Mouse (Mus musculus): Measurements from ENCODE around the gene Aldh3a2. TPM values are rescaled to one million over a fixed set of nuclear protein-coding genes. Genes with fewer than 3 reads are reported as not detected.
A peak's percentile ranks its signal among the peaks of the same experiment; 100 is the strongest.

The Aldh3a2 gene
- polyA plus RNA-seq, 1 experiment = not detected

- H3K4me3 ChIP-seq (ENCODE audit: insufficient read depth, low read depth, low read length) = no peak overlapping the region
- TF ChIP-seq POLR2A (IDR thresholded peaks at IDR 0.05; ENCODE audit: insufficient read depth, low read depth, low read length) (no peak), CTCF (IDR thresholded peaks at IDR 0.05; ENCODE audit: insufficient read depth, low read depth, low read length) (no peak)
- H3K27ac ChIP-seq (ENCODE audit: insufficient read depth, low read depth, low read length) = no peak overlapping the region
- 93% methylated on average over 14 of the region's 14 CpGs for WGBS
- peaks cover 2% of the 10 kb centered on the region; the same call in 1 of the 2 replicates for H3K4me1 ChIP-seq (ENCODE audit: control insufficient read depth, insufficient read depth, low read length)
Observed at GRCm38 (mm10) chr11:61262516-61262915, 4.7 kb downstream of the Aldh3a2 start.

- Histone ChIP-seq H3K27ac (ENCODE audit: insufficient read depth, low read depth, low read length) (no peak overlapping the region), H3K4me1 (ENCODE audit: control insufficient read depth, insufficient read depth, low read length) (no peaks in the 10 kb centered on the region), H3K4me3 (ENCODE audit: insufficient read depth, low read depth, low read length) (no peak overlapping the region)
- TF ChIP-seq CTCF (IDR thresholded peaks at IDR 0.05; ENCODE audit: insufficient read depth, low read depth, low read length) (no peak), POLR2A (IDR thresholded peaks at IDR 0.05; ENCODE audit: insufficient read depth, low read depth, low read length) (no peak)
- WGBS = 82% methylated on average over 6 of the region's 6 CpGs
Observed at GRCm38 (mm10) chr11:61259106-61259505, 8.2 kb downstream of the Aldh3a2 start.

- Histone ChIP-seq H3K27ac (ENCODE audit: insufficient read depth, low read depth, low read length) (no peak overlapping the region), H3K4me3 (ENCODE audit: insufficient read depth, low read depth, low read length) (no peak overlapping the region), H3K4me1 (ENCODE audit: control insufficient read depth, insufficient read depth, low read length) (no peaks in the 10 kb centered on the region)
- no peak for TF ChIP-seq CTCF (IDR thresholded peaks at IDR 0.05; ENCODE audit: insufficient read depth, low read depth, low read length)
- TF ChIP-seq POLR2A (IDR thresholded peaks at IDR 0.05; ENCODE audit: insufficient read depth, low read depth, low read length) = no peak
- 94% methylated on average over 12 of the region's 12 CpGs for WGBS
Observed at GRCm38 (mm10) chr11:61252807-61253206, 14.5 kb downstream of the Aldh3a2 start.

GRCm38 (mm10) chr11:61251741-61252140 is 15.5 kb downstream of the Aldh3a2 start:
- TF ChIP-seq CTCF (IDR thresholded peaks at IDR 0.05; ENCODE audit: insufficient read depth, low read depth, low read length) = no peak
- Histone ChIP-seq H3K27ac (ENCODE audit: insufficient read depth, low read depth, low read length) (no peak overlapping the region), H3K4me1 (ENCODE audit: control insufficient read depth, insufficient read depth, low read length) (no peaks in the 10 kb centered on the region), H3K4me3 (ENCODE audit: insufficient read depth, low read depth, low read length) (no peak overlapping the region)
- 69% methylated on average over 10 of the region's 10 CpGs for WGBS

GRCm38 (mm10) chr11:61244406-61244805 is 22.9 kb downstream of the Aldh3a2 start:
- no peak overlapping the region for H3K27ac ChIP-seq (ENCODE audit: insufficient read depth, low read depth, low read length)
- no peaks in the 10 kb centered on the region for H3K4me1 ChIP-seq (ENCODE audit: control insufficient read depth, insufficient read depth, low read length)
- H3K4me3 ChIP-seq (ENCODE audit: insufficient read depth, low read depth, low read length) = no peak overlapping the region
- TF ChIP-seq CTCF (IDR thresholded peaks at IDR 0.05; ENCODE audit: insufficient read depth, low read depth, low read length) (no peak), POLR2A (IDR thresholded peaks at IDR 0.05; ENCODE audit: insufficient read depth, low read depth, low read length) (no peak)
- WGBS = 82% methylated on average over 7 of the region's 7 CpGs

- H3K27ac ChIP-seq (ENCODE audit: insufficient read depth, low read depth, low read length) = no peak overlapping the region
Observed at GRCm38 (mm10) chr11:61236015-61236414, 31.2 kb downstream of the Aldh3a2 start.

GRCm38 (mm10) chr11:61234174-61234573 is 33.1 kb downstream of the Aldh3a2 start:
- H3K4me3 ChIP-seq (ENCODE audit: insufficient read depth, low read depth, low read length) = no peak overlapping the region
- WGBS = 63% methylated on average over 5 of the region's 5 CpGs

More at GRCm38 (mm10) chr11:61236015-61236414, 31.2 kb downstream of the Aldh3a2 start:
- Histone ChIP-seq H3K4me1 (ENCODE audit: control insufficient read depth, insufficient read depth, low read length) (peaks cover 2% of the 10 kb centered on the region), H3K4me3 (ENCODE audit: insufficient read depth, low read depth, low read length) (no peak overlapping the region)
- no peak for TF ChIP-seq CTCF (IDR thresholded peaks at IDR 0.05; ENCODE audit: insufficient read depth, low read depth, low read length)
- no peak for TF ChIP-seq POLR2A (IDR thresholded peaks at IDR 0.05; ENCODE audit: insufficient read depth, low read depth, low read length)
- WGBS = 97% methylated on average over 3 of the region's 3 CpGs

GRCm38 (mm10) chr11:61231329-61231728 is 35.9 kb downstream of the Aldh3a2 start:
- TF ChIP-seq CTCF (IDR thresholded peaks at IDR 0.05; ENCODE audit: insufficient read depth, low read depth, low read length) (peak; percentile 44; the same call in 1 of the 2 replicates), POLR2A (IDR thresholded peaks at IDR 0.05; ENCODE audit: insufficient read depth, low read depth, low read length) (no peak)
- H3K4me3 ChIP-seq (ENCODE audit: insufficient read depth, low read depth, low read length) = 0 out of 2 replicates have a peak overlapping the region, but pooled peaks have one; percentile 9
- peaks cover 2% of the 10 kb centered on the region for H3K4me1 ChIP-seq (ENCODE audit: control insufficient read depth, insufficient read depth, low read length)
- no peak overlapping the region for H3K27ac ChIP-seq (ENCODE audit: insufficient read depth, low read depth, low read length)
- 2% methylated on average over 9 of the region's 9 CpGs for WGBS

More at GRCm38 (mm10) chr11:61234174-61234573, 33.1 kb downstream of the Aldh3a2 start:
- Histone ChIP-seq H3K4me1 (ENCODE audit: control insufficient read depth, insufficient read depth, low read length) (peaks cover 2% of the 10 kb centered on the region), H3K27ac (ENCODE audit: insufficient read depth, low read depth, low read length) (no peak overlapping the region)
- no peak for TF ChIP-seq POLR2A (IDR thresholded peaks at IDR 0.05; ENCODE audit: insufficient read depth, low read depth, low read length)
- no peak for TF ChIP-seq CTCF (IDR thresholded peaks at IDR 0.05; ENCODE audit: insufficient read depth, low read depth, low read length)

GRCm38 (mm10) chr11:61228406-61228805 is 38.9 kb downstream of the Aldh3a2 start:
- no peak overlapping the region for H3K27ac ChIP-seq (ENCODE audit: insufficient read depth, low read depth, low read length)
- H3K4me3 ChIP-seq (ENCODE audit: insufficient read depth, low read depth, low read length) = no peak overlapping the region
- no peaks in the 10 kb centered on the region for H3K4me1 ChIP-seq (ENCODE audit: control insufficient read depth, insufficient read depth, low read length)
- TF ChIP-seq POLR2A (IDR thresholded peaks at IDR 0.05; ENCODE audit: insufficient read depth, low read depth, low read length) (no peak), CTCF (IDR thresholded peaks at IDR 0.05; ENCODE audit: insufficient read depth, low read depth, low read length) (no peak)
- WGBS = 85% methylated on average over 3 of the region's 3 CpGs

- TF ChIP-seq CTCF (IDR thresholded peaks at IDR 0.05; ENCODE audit: insufficient read depth, low read depth, low read length) (no peak), POLR2A (IDR thresholded peaks at IDR 0.05; ENCODE audit: insufficient read depth, low read depth, low read length) (no peak)
- Histone ChIP-seq H3K4me3 (ENCODE audit: insufficient read depth, low read depth, low read length) (no peak overlapping the region), H3K27ac (ENCODE audit: insufficient read depth, low read depth, low read length) (no peak overlapping the region), H3K4me1 (ENCODE audit: control insufficient read depth, insufficient read depth, low read length) (no peaks in the 10 kb centered on the region)
- 88% methylated on average over 8 of the region's 8 CpGs for WGBS
Observed at GRCm38 (mm10) chr11:61227816-61228215, 39.4 kb downstream of the Aldh3a2 start.
